Mouse (Mus musculus) heart, postnatal 0 days (tissue): ENCODE measurements around the gene Parm1.

Source experiments
- CTCF ChIP-seq: IDR thresholded peaks from 2 replicates; pipeline ENCODE4 v1.5.1; 2016; ENCODE audit warnings: antibody characterized with exemption, control low read depth, low read depth
- EP300 ChIP-seq: IDR thresholded peaks from 2 replicates; pipeline ENCODE4 v1.6.1; 2016; ENCODE audit warnings: antibody characterized with exemption, low read depth

- TF ChIP-seq CTCF: no peak
- no peak for TF ChIP-seq EP300
These were observed 48.0 kb downstream of the Parm1 start for GRCm38 (mm10) chr5:91565458-91565857.
